Mouse (Mus musculus): ENCODE data around the gene Rtp2.

Gene Rtp2

GRCm38 (mm10) chr16:23932294-23932693 lies at the start of gene Rtp2:
Gene Rtp2, minus strand, starts transcription at chr16:23932394.
- no peak for DNase-seq (ENCODE audit: low read depth, low spot score)

GRCm38 (mm10) chr16:23980991-23981720 lies 49.0 kb upstream of the Rtp2 start:
- no peak for DNase-seq (ENCODE audit: low read depth, low spot score)

- no peak for DNase-seq (ENCODE audit: low read depth, low spot score)
These were observed 48.1 kb upstream of the Rtp2 start for GRCm38 (mm10) chr16:23980201-23980870.

GRCm38 (mm10) chr16:23979446-23979845 lies 47.3 kb upstream of the Rtp2 start:
- DNase-seq (ENCODE audit: low read depth, low spot score) = no peak

GRCm38 (mm10) chr16:23978495-23978894 lies 46.3 kb upstream of the Rtp2 start:
- no peak for DNase-seq (ENCODE audit: low read depth, low spot score)

GRCm38 (mm10) chr16:23977732-23978131 lies 45.5 kb upstream of the Rtp2 start:
- no peak for DNase-seq (ENCODE audit: low read depth, low spot score)

- no peak for DNase-seq (ENCODE audit: low read depth, low spot score)
These were observed 44.0 kb upstream of the Rtp2 start for GRCm38 (mm10) chr16:23976196-23976595.

GRCm38 (mm10) chr16:23973635-23974367 lies 41.6 kb upstream of the Rtp2 start:
- no peak for DNase-seq (ENCODE audit: low read depth, low spot score)

- no peak for DNase-seq (ENCODE audit: low read depth, low spot score)
These were observed 40.7 kb upstream of the Rtp2 start for GRCm38 (mm10) chr16:23972901-23973300.

GRCm38 (mm10) chr16:23972126-23972740 lies 40.0 kb upstream of the Rtp2 start:
- no peak for DNase-seq (ENCODE audit: low read depth, low spot score)

GRCm38 (mm10) chr16:23969919-23970318 lies 37.7 kb upstream of the Rtp2 start:
- no peak for DNase-seq (ENCODE audit: low read depth, low spot score)

- DNase-seq (ENCODE audit: low read depth, low spot score) = no peak
These were observed 36.7 kb upstream of the Rtp2 start for GRCm38 (mm10) chr16:23968888-23969287.

GRCm38 (mm10) chr16:23967301-23967700 lies 35.1 kb upstream of the Rtp2 start:
- DNase-seq (ENCODE audit: low read depth, low spot score) = no peak

- no peak for DNase-seq (ENCODE audit: low read depth, low spot score)
These were observed 33.9 kb upstream of the Rtp2 start for GRCm38 (mm10) chr16:23966066-23966465.

- no peak for DNase-seq (ENCODE audit: low read depth, low spot score)
These were observed 32.6 kb upstream of the Rtp2 start for GRCm38 (mm10) chr16:23964706-23965367.

- DNase-seq (ENCODE audit: low read depth, low spot score) = no peak
These were observed 31.9 kb upstream of the Rtp2 start for GRCm38 (mm10) chr16:23963896-23964668.

- DNase-seq (ENCODE audit: low read depth, low spot score) = no peak
These were observed 30.2 kb upstream of the Rtp2 start for GRCm38 (mm10) chr16:23962401-23962800.

GRCm38 (mm10) chr16:23958938-23959337 lies 26.7 kb upstream of the Rtp2 start:
- DNase-seq (ENCODE audit: low read depth, low spot score) = no peak

GRCm38 (mm10) chr16:23953959-23954260 lies 21.7 kb upstream of the Rtp2 start:
- DNase-seq (ENCODE audit: low read depth, low spot score) = no peak

GRCm38 (mm10) chr16:23953189-23953958 lies 21.2 kb upstream of the Rtp2 start:
- peak; percentile 45 for DNase-seq (ENCODE audit: low read depth, low spot score)

All from embryo, embryonic 11.5 days (tissue).